Mouse (Mus musculus) CD8-positive naive resting alpha-beta T cell, adult 2 months (primary cell): ENCODE results near the gene Cdc42ep1.
"Not testable (repeated sequence)": the region's sequence is repeated elsewhere in the genome, so short reads cannot be mapped to it uniquely, and the experiment has no call there.

ENCODE experiments used
- DNase-seq, 2 experiments: peaks; one replicate each; pipeline ENCODE4 v3.0.0; 2022; ENCODE audit warnings: low read depth in 2 of 2, low spot score in 2 of 2

The Cdc42ep1 gene

DNA sequence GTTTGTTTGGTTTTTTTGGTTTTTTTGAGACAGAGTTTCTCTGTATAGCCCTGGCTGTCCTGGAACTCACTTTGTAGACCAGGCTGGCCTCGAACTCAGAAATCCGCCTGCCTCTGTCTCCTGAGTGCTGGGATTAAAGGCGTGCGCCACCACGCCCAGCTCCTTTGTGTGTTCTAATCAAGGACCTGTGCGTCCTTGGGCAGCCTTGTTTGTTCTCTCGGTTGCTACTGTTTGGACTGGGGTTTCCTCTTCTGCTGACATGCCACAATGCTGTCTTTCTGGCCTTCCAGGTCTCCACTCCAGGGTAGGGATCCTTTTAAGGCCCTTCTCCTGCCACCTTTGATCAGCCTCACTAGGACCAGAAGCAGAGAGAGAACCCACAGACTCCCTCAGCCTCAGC lies 4.4 kb downstream of the Cdc42ep1 start:
- DNase-seq: not testable (repeated sequence)

DNA sequence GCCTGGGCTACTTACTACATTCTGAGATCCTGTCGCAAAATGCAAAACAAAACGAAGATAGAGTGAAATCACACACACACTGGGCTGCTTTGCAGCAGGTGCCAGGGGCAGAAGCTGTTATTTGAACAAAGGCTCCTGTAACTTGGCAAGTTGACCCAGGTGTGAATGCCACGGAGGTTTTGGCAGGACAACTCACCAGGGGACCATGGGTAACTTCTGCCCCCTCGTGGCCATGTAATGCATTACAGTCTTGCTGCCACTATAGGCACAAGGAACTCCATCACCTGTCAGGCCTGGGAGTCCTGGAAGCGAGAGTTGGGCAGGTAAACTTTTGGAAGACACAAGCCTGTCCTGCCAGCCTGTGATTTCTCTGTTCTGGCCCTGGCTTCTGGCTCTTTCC lies 6.0 kb downstream of the Cdc42ep1 start:
- peak; percentile 80 to 84 for DNase-seq

GRCm38 (mm10) chr15:78849485-78849884 lies 7.1 kb downstream of the Cdc42ep1 start:
- DNase-seq: no peak

GRCm38 (mm10) chr15:78850059-78850824 lies 7.8 kb downstream of the Cdc42ep1 start:
- DNase-seq: no peak

GRCm38 (mm10) chr15:78850944-78851343 lies 8.5 kb downstream of the Cdc42ep1 start:
- no peak for DNase-seq

- DNase-seq: peak; percentile 89 to 93
Observed at GRCm38 (mm10) chr15:78851505-78852153, 9.2 kb downstream of the Cdc42ep1 start.

DNA sequence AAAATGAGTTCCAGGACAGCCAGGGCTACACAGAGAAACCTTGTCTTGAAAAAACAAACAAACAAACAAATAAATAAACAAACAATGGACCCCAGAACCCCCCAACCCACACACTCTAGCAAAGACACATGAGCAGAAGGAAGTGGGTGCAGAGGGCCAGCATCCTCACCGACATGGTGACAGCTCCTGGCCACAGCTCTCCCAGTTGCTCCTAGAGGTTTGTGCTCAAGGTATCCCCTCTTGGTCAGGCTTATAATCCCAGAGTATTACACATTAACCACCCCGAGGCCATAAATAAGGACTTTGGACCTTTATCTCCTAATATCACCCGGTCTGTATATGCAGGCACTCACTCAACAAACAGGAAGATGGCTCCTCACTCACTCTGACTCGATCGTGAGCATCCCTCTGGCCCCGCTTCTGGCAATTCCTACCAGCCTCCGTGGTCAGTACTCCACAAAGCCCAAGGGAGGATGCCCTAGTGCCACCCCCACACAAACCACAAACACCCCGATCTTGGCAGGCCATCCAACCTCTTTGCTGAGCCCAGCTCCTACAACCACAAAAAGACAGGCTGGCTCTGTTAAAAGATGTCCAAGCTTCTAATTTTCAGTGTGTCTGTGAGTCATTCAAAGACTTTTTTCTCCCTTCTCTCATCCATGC lies 13.0 kb downstream of the Cdc42ep1 start, which contains the start of gene Lgals2:
Lgals2 (minus strand) TSS at position 227 of the 663 bp plus-strand sequence.
- no peak for DNase-seq

DNA sequence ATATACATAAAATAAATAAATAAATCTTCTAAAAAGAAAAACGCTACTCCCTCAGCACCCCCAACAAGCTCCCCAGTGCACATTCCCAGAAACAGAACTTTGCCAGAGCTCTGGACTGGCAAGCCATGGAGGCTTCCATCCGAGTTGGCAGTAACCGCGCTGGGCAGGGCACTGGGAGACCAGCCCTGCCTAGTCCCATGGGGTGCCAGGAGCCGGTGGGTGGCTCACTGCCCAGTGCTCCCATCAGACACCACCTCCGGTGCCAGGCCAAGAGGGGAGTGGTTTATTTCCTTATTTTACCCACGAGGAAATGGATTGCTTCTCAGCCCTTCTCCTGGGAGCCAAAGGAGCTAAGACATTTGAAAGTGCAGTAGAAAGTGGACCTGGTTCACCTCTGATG lies 14.6 kb downstream of the Cdc42ep1 start:
- DNase-seq: no peak

DNA sequence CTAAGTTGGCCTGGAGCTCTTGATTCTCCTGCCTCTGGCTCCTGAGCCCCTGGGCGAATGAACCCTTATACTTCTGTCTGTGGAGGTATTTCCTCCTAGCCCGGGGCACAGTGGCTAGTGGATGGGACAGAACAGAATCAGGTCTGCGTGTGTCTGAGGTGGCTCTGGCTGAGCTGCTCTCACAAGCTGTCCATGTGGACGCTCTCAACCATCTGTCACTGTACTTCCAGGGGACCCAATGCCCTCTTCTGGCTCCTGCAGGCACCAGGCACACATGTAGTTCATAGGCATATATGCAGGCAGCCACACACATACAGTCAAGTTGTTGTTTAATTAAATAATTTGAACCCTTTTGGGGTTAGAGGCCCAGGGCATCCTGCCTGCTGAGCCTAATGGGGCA lies 16.9 kb downstream of the Cdc42ep1 start:
- DNase-seq: no peak

DNA sequence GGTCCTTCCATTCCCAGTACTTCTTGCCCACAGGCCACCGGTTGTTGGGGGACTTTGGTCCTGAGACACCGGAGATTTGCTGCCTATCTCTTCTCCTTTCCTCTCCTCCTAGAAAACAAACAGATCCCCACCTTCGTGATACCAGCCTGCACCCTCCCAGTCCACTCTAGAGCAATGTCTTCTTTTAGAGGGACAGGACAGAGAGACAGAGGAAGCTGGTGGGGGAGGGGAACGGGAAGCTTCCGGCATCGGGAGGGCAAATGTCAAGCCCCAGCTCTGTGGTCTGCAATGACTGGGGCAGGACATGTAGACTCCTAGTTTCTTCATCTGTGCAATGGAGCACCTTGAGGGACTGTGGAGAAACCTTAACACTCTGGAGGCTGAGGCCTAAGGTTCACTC lies 17.3 kb downstream of the Cdc42ep1 start:
- DNase-seq: no peak

- DNase-seq: no peak
Observed at GRCm38 (mm10) chr15:78862280-78862679, 19.9 kb downstream of the Cdc42ep1 start.

DNA sequence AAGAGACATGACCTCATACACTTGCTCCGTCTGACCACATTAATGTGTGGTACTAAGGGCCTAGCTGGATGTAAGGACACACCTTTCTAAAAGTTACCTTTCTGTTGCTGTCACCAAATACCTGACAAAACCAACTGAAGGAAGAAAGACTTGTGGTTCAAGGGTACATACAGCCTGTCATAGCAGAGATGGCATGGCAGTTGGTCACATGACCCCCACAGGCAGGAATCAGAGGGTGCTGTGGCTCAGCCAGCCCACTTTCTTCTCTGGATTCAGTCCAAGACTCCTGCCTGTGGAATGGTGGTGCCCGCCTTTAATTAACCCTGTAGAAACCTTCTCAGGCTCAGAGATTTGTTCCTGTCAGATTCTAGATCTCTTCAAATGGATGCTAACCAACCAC lies 20.7 kb downstream of the Cdc42ep1 start:
- DNase-seq: no peak

- no peak for DNase-seq
Observed at GRCm38 (mm10) chr15:78863852-78864253, 21.4 kb downstream of the Cdc42ep1 start.

DNA sequence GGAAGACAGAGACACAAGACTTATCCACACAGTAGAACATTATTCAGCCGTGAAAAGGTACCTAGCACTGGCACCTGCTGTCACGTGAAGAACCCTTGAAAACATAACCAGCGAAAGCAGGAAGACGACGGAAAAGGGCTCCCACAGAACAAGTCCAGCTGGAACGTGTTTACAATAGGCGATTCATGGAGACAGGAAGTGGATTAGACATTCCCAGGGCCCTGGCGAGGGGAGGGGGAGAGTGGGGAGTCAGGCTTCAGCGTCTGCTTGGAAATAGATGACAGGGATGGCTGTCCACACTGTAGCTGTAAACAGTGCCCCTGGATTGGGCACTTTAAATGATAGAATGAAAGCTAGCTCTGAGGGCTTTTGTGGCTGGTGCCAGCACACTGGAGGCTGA lies 26.0 kb downstream of the Cdc42ep1 start:
- DNase-seq: no peak

DNA sequence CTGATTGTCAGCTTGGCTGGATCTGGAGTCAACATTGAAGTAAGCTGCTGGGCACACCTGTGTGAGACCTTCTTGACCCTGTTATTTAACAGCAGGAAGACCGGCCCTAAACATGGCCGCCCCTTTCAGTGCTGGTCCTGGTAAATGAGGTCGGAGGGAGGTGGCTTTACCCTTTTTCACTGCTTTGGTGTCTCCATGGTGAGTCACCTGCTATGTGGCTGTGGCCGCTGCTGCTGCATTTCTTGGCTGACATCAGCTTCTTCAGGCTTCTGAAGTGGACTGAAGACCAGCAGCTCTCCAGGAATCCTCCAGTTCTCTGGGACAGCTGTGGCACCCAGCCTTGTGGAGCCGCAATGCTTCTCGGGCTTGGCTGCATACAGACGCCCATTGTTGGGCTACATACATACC lies 26.4 kb downstream of the Cdc42ep1 start:
- DNase-seq: no peak

GRCm38 (mm10) chr15:78869775-78870174 lies 27.4 kb downstream of the Cdc42ep1 start:
- DNase-seq: peak; percentile 35 to 40

- no peak for DNase-seq
Observed at GRCm38 (mm10) chr15:78872021-78872608, 29.7 kb downstream of the Cdc42ep1 start.

GRCm38 (mm10) chr15:78873803-78874435 lies 31.5 kb downstream of the Cdc42ep1 start:
- DNase-seq: no peak

GRCm38 (mm10) chr15:78874989-78875388 lies 32.6 kb downstream of the Cdc42ep1 start:
- DNase-seq: no peak

DNA sequence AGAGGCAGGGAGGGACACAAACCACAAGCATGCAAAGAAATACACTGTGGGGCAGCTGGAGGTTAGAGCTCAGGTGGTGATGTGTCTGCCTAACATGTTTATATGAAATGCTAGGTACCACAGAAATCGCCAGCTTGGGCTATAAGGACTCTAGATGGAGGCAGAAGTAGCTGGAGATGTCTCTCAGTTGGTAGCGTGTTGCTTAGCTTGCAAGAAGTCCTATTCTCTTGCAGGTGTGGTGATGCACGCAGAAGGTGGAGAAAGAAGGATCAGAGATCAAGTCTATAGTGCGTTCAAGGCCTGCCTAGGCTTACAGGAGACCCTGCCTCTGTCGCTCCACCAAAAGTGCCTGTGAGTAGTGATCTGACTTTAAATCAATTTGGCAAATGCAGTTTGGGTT lies 33.1 kb downstream of the Cdc42ep1 start:
- no peak for DNase-seq

DNA sequence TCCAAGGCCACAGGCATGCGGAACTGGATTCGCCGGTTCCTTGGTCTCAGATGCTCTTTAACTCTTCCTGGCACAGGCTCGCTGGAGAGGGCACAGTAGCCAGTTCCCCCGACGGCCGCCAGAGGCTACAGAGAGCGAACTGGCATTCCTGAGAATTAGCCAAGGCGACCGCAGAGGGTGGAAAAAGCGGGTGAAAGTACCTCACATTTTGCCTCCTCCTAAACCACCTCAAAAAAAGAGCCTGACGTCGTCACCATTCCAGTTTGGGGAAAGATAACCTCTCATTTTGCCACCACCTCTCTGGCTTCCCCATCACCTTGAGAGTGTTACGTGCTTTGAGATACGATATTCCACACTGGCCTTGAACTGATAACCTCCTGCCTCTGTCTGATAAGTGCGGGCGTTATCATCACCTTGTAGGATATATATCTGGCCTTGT lies 33.9 kb downstream of the Cdc42ep1 start:
- DNase-seq: peak in 1 of 2 experiments; percentile 37
